Mouse (Mus musculus) heart, adult 18-20 months (tissue): ENCODE measurements at regions not wholly inside any gene's neighbourhood (a gene's known extent, or its start where the extent isn't known, plus 50 kb on each side); places are given as distances from the start of the nearest gene placed in this dataset.
A peak's percentile ranks its signal among the peaks of the same experiment; 100 is the strongest.

Experiments
- DNase-seq, 2 experiments: peaks; one replicate each; pipeline ENCODE4 v3.0.0; 2021 to 2022; ENCODE audit warnings: mixed read lengths in 1 of 2

- DNase-seq, result peak in 1 of 2 experiments; percentile 14
Observed at GRCm38 (mm10) chr14:24829001-24829400, 342.1 kb downstream of the Rps24 start.

- DNase-seq, result no peak
Observed at GRCm38 (mm10) chr14:24833211-24833610, 346.3 kb downstream of the Rps24 start.

GRCm38 (mm10) chr14:24838219-24838618 is 351.3 kb downstream of the Rps24 start:
- DNase-seq, result no peak

- no peak for DNase-seq
Observed at GRCm38 (mm10) chr14:24839056-24839455, 352.1 kb downstream of the Rps24 start.

- no peak for DNase-seq
Observed at GRCm38 (mm10) chr14:24841715-24842496, 355.0 kb downstream of the Rps24 start.

- DNase-seq, result no peak
Observed at GRCm38 (mm10) chr14:24843626-24844025, 356.7 kb downstream of the Rps24 start.

GRCm38 (mm10) chr14:24850491-24850890 is 363.6 kb downstream of the Rps24 start:
- DNase-seq, result no peak

GRCm38 (mm10) chr14:24854459-24854858 is 367.5 kb downstream of the Rps24 start:
- DNase-seq, result no peak

GRCm38 (mm10) chr14:24862171-24862570 is 375.2 kb downstream of the Rps24 start:
- no peak for DNase-seq

GRCm38 (mm10) chr14:24862661-24863060 is 375.7 kb downstream of the Rps24 start:
- DNase-seq, result no peak

- DNase-seq, result no peak
Observed at GRCm38 (mm10) chr14:24863116-24863515, 376.2 kb downstream of the Rps24 start.

- DNase-seq, result peak; percentile 34 to 53
Observed at GRCm38 (mm10) chr14:24865579-24866230, 378.8 kb downstream of the Rps24 start.

GRCm38 (mm10) chr14:24867816-24868215 is 380.9 kb downstream of the Rps24 start:
- no peak for DNase-seq

GRCm38 (mm10) chr14:24868756-24869155 is 381.8 kb downstream of the Rps24 start:
- no peak for DNase-seq

- no peak for DNase-seq
Observed at GRCm38 (mm10) chr14:24870246-24870645, 383.3 kb downstream of the Rps24 start.

- DNase-seq, result no peak
Observed at GRCm38 (mm10) chr14:24871392-24871998, 384.6 kb downstream of the Rps24 start.

GRCm38 (mm10) chr14:24872931-24873330 is 386.0 kb downstream of the Rps24 start:
- no peak for DNase-seq

GRCm38 (mm10) chr14:24873406-24873805 is 386.5 kb downstream of the Rps24 start:
- DNase-seq, result no peak

- DNase-seq, result no peak
Observed at GRCm38 (mm10) chr14:24874426-24875155, 387.7 kb downstream of the Rps24 start.

- DNase-seq, result no peak
Observed at GRCm38 (mm10) chr14:24875156-24875545, 388.2 kb downstream of the Rps24 start.

GRCm38 (mm10) chr14:24875934-24876333 is 389.0 kb downstream of the Rps24 start:
- no peak for DNase-seq

- DNase-seq, result no peak
Observed at GRCm38 (mm10) chr14:24876508-24876907, 389.6 kb downstream of the Rps24 start.

- no peak for DNase-seq
Observed at GRCm38 (mm10) chr14:24877853-24878252, 390.9 kb downstream of the Rps24 start.
